Mouse (Mus musculus): Measurements from ENCODE around the gene Npy4r. TPM values are rescaled to one million over a fixed set of nuclear protein-coding genes. Genes with fewer than 3 reads are reported as not detected.
A peak's percentile ranks its signal among the peaks of the same experiment; 100 is the strongest.

The Npy4r gene
- total RNA-seq (2015) (not detected in 2 replicates), total RNA-seq (2017) (not detected in 2 replicates)

DNA sequence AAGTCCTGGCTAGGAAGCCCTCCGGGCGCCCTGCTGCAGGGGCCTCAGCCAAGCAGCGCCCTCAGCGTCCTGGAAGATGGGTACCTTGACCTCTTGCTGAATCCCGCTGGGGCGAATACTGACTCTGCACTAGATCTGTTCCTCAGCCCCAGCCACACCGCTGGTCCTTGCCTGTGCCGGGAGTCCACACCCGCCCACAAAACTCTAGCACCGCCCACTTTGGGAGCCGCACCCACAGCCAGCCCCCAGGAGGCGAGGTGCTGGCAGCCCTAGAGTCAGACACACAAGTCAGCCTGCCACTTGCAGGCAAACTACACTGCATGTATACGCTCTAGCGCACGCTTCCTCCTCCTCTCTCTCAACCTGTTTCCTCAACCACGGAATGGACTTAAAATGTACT lies at the start of gene Npy4r:
Gene Npy4r, minus strand, starts transcription at position 148 of the 400 bp plus-strand sequence.
- ATAC-seq (ENCODE audit: poor library complexity, severe bottlenecking) = peak; percentile 33

DNA sequence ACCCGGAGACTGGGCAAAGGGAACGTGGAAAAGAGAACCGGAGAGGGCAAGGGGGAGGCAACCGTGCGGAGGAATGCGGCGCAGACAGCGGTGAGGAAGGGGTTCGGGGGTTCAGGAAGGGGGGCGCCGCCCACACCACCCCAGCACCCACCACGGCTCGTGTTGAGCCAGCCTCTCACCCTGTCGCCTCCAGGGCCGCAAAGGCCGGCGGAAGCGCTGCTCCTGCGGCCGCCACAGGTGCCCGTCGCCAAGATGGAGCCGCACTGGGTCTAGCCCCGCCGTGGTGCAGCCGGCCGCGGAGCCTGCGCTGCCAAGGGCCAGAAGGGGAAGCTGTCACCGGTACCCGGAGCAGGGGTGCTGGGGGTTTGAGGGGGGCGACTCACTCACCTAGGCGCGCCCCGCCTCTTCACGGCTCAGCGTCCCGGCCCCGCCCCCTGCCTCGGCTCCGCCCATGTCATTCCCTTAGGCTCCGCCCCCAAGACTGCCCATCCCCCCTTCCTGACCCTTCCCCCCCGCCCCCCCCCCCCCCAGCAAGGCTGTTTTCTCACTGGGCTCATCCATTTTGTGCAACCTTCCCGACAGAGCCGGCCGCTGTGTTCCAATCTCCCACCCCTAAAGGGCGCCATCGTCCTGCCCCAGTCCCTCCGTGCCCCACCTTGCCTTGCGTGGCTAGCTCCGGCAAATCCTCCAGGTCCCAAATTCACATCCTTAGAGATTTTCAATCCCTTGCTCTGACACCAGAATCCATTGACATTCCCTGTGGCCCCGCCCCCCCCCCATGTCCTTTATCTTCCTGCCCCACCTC lies 49.1 kb upstream of the Npy4r start, which contains the start of gene Gprin2:
Gene Gprin2, minus strand, starts transcription at position 423 of the 805 bp plus-strand sequence.
- peak; percentile 49; the same call in 1 of the 2 replicates for ATAC-seq (ENCODE audit: poor library complexity, severe bottlenecking)

DNA sequence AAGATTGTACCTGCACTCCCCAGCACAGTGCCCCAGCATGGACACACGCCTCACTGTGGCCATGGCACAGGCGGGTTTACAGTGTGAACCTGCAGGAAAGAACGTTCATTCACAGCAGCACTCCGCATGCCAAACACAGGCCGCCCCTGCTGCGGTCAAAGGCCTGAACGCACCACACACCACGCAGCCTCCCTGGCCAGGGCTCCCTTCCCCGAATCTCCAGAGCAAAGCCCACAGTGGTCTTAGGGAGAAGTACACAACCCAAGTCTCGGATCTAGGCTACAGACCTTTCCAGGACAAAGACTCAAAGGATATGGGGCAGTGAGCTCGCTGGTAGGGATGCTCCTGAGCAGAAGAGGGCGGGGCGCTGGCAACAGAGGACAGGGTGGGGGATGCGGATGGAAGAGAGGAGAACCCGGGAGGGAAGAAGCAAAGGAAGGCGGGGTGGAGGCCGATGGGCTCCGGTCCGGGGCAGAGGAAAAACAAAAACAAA lies 48.5 kb upstream of the Npy4r start:
- no peak for ATAC-seq (ENCODE audit: poor library complexity, severe bottlenecking)

DNA sequence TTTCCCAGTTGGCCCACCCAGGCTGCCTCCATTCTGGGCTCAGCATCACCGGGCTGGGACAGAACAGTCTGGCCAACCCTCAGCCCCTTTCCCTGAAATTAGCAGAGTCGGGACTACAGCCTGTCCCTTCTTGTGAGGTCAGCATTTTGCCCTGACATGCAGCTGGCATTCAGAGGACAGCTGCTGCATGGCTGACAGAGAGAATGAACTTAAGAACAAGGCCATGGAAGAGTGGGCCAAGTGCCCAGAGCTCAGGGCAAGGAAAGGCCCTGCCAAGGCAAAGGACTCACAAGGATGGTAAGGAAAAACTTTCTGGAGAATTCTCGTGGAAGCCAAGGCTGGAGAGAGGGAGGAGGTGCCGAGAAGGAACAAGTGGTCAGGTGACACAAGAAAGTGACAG lies 44.4 kb upstream of the Npy4r start:
- ATAC-seq (ENCODE audit: poor library complexity, severe bottlenecking) = no peak

DNA sequence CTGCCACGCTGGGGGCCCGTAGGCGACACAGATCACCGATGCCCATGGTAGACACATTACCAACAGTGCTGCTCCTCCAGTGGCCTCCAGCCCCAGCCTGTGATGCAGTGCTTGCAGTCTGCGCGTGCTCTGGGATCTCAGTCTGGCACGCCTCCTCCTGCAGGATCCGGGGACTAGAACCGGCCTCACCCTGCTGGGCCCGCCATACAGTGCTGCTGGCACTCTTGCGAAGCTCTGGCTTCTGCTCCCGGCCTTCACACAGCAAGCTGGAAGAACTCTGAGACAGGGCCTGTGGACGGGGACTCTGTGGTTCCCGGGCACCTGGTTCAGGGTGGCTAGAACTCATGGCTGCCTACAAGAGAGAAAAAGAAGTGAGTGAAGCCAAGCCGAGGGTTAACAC lies 43.2 kb upstream of the Npy4r start:
- ATAC-seq (ENCODE audit: poor library complexity, severe bottlenecking) = no peak

DNA sequence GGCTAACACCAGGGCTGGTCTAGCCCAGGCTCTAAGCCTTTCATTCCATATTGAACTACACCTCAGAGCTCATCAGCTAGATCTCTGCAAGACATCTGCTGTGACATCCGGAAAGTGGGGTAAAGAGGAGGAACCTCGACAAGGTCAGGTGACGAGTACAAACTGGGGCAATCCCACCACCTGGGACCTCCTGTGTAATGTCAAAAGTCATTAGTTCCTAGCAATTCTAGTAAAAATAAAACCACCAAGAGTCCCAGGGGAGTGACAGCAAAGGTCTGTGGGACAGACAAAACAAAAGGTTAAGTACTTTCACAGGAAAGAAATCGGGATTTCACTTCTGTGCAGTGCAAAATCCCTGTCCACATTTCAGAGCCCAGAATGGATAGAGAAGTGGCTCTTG lies 41.6 kb upstream of the Npy4r start:
- no peak for ATAC-seq (ENCODE audit: poor library complexity, severe bottlenecking)

DNA sequence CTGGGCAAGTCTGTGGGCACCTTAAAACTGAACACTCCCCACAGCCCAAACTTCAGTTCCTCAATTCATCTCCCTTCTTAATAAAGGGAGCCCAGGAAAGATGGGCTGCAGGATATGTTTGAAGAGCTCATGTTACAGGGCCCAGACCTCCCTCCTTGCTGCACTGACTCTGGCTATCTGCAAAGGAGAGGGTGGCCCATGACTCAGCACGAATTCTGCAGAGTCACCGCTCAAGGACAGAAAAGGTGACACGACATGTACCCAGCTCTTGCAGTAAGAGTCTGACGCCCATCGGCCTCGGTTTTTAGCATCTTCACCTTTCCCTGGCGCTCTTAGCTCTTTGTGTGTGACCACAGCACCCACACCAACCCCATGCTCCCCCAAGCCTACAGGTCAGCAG lies 38.1 kb upstream of the Npy4r start:
- ATAC-seq (ENCODE audit: poor library complexity, severe bottlenecking) = no peak

DNA sequence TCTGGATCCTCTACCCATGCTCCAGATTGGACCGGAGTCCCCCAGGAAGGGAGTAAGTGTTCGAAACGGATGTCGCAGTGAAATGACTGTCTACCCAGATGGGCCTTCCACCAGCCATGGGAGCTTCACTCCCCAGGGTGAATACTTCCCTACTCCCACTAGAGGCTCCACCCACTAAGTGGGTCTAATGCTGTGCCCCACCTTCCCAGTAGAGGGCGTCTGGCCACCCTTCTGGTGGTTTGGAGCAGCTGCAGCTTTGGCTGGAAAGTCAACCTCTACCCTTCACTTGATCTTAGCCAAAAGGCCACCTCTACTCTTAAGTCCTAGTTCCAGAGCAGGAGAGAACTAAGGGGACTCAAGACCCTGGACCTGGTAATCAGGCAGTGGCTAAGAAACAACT lies 36.3 kb upstream of the Npy4r start:
- peak; percentile 66 for ATAC-seq (ENCODE audit: poor library complexity, severe bottlenecking)

DNA sequence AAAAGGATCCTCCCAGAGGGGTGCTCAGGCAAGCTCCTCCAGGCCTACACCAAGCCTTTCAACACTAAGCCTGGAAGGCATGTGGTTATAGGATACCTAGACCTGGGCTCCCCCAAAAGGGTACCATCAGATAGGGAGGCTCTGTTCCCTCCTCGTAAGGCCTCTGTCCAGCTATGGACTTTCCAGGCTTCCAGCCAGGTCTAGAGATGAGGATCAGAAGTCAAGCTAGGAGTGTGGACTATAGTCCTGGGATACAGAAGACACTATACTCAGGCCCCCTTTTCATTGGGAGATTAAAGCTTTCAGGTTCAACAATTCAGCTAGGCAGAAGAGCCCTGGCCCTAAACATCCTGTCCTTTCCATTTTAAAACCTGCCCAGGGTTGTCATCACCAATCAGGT lies 30.8 kb upstream of the Npy4r start:
- ATAC-seq (ENCODE audit: poor library complexity, severe bottlenecking) = no peak

DNA sequence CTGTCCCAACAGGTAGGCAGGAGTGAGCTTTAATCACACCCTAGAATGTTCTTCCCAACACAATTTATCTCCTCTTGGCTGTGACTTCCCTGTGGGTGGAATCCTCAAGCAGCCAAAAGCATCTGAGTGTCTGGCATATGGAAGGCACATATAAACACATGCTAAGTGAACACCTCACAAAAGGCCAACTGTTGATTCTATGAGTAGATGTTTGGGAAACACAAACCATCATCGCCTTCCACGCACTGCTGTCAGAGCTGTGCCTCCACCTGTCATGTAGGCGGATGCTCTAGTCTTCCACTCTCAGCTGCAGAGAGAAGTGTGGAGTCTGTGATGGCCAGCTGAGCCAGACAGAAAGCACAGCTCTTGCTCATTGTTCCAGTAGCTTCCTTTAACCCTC lies 27.1 kb upstream of the Npy4r start:
- no peak for ATAC-seq (ENCODE audit: poor library complexity, severe bottlenecking)

DNA sequence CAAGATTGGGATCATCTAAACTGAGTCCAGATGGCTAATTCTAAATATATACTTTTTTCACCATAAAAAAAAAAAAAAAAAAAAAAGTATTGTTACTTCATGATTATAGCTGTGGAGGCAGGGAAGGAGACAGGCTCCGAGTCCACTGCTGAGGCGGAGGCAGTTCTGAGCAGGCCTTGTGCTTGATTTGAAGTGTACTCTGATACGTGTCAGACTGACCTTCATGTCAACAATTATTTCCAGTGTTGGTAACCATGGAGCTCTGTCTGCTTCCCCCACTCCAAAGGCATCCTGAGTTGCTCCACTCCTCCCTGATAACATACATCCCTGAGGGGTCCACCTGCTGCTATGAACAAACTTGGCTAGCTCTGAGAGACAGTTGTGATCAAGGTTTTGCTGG lies 18.8 kb upstream of the Npy4r start:
- no peak for ATAC-seq (ENCODE audit: poor library complexity, severe bottlenecking)

DNA sequence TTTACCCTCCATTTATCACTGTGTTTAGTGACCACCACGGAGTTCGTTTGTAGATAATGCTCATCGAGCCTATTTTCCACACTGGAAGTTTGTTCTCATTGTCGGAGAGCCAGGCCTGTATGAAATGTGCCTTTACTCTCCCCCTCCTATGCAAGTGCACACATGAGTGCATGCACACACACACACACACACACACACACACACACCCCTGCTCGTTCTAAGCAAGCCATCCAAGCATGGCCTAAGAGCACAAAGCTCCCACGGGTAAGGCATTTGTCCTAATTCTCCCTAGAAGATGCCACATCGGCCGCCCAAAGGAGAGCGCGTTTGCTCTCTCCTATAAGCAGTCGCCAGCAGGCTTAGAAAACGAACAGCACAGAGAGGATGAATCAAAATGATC lies 3.5 kb upstream of the Npy4r start:
- ATAC-seq (ENCODE audit: poor library complexity, severe bottlenecking) = no peak

DNA sequence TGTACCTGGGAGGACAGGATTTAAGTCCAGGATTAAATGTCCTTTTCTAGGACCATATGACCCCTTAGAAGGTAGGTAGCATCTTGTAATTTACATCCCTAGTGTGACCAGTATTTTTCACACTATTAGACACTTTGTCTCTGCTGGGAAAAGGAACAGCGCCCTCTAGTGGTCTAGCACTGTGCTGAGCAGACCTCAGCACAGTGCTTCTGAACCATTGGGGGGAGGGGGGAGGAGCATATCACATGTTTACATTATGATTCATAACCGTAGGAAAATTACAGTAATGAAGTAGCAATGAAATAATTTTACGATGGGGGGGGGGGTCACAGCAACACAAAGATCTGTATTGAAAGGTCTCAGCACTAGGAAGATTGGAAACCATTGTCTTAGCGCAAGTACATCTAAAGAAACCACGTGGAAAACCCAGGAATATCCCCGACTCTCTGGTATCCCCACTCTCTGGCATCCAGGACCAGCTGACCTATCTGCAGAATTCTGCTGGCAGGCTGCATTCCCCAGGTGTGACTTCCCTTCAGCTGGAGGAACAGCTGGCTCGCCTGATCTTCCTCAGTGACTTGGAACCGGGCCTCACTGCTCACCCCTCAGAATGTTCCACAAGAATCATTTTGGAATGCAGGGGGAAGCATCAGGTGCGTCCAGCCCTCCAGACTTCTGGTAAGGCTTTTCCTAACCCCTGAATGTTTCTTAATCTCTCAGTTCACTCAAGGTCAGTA lies 2.5 kb upstream of the Npy4r start:
- ATAC-seq (ENCODE audit: poor library complexity, severe bottlenecking) = no peak

DNA sequence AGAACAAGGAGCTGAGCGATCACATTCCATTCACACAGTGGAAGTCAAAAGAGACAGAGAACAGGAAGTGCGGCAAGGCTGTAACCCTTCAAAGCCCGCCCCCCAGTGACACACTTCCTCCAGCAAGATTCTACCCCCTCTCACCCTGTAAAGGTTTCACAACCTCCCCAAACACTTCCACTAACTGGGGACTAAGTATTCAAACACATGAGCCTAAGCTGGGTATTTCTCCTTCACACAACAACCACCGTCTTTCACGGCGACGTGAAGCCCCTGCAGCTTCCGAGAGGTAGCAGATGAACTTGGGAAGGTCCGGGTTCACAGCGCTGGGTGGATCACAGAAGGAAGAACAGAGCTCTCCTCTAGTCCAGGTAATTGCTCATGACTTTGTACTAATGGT lies 9.4 kb downstream of the Npy4r start:
- no peak for ATAC-seq (ENCODE audit: poor library complexity, severe bottlenecking)

DNA sequence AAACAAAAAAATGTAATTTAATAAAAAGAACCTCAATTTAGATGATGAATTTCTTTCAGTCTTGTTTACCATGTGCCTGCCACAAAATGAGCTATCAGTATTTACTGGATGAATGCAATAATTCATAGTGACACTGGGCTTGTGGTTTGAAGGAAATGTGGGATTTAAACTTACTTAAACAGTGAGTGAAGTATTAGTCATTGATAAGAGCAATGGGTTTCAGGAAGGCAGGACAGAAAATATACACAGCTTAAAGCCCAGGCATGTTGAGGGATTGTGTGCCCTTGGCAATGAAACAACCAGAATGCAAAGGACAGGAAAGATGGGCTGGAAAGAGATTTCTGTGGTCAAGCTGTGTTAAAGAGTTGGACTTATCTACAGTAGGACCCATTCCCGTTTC lies 10.0 kb downstream of the Npy4r start:
- ATAC-seq (ENCODE audit: poor library complexity, severe bottlenecking) = no peak

DNA sequence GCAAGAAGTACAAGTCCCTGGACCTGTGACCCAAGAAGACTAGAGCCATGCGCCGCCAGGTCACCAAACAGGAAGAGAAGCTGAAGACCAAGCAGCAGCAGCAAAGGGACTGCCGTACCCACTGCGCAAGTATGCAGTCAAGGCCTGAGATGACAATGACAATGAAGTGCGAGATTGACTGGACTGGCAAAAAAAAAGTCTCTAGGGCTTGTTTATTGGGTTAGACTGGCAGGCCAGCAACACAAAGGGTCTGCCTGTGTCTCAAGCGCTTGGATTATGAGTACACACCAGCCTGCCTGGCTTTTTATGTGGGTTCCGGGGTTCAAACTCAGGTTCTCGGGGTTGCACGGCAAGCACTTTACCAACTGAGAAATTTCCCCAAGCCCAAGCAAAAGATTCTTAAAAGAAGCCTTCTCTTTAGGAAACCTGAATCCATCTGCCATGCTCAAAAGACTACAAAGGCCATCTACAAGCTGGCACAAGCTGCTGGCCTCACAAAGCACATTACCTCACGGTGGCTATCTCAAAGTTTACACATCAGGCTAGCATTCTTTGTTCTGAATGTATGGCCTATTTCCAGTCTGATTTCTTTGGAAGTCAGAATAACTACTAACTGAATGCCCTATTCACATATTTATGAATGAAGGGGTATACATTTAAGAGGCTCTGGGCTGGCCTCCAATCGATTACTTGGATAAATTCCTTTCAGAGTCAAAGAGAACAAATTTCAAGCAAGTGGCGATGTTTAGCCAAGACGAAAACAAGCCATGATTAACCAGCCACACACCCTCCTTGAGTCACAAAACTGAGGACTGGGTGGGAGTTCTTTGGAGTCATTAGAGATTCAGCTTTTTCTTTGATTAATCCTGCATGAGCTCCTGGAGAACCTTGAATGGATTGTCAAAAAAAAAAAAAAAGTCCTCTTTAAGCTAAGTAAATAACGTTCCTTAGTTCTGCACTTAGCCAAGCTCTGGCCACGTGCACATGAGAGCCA lies 12.3 kb downstream of the Npy4r start:
- ATAC-seq (ENCODE audit: poor library complexity, severe bottlenecking) = no peak

DNA sequence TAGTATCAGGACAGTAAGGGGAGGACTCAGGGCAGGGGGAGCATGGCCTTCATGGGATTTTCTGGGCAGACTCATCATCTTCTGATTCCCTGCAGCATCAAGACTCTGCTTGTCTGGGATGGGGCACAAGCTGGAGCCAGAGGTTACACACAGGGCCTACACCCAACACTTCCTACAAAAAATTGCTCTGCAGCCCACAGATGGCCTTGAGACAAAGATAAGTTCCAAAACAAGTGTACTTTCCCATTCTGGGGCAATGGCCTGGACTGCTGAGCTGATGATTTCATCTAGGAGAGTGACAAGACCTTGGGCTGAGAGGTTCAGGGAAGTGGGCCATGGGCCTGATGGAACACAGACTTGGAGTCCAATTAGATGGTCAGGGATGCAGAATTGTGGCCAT lies 16.9 kb downstream of the Npy4r start:
- ATAC-seq (ENCODE audit: poor library complexity, severe bottlenecking) = no peak

DNA sequence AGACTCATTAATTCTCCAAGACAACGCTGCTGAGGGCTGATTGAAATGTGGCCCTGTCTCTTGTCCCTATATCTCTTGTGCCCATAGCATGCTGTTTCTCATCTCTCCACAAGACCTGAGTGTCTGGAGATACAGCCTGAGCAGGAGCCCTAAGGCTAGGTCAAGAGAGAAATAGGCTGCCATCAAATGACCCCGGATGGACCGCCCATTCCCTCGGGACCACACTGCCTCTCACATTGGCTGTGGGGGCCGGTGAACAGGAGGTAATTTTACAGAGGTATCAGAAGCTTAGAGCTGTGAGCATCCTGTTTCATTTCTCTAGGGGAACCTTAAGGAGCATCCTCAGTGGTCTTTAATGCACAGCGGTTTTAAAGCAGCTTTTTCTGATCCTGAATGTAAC lies 21.1 kb downstream of the Npy4r start:
- ATAC-seq (ENCODE audit: poor library complexity, severe bottlenecking) = no peak

DNA sequence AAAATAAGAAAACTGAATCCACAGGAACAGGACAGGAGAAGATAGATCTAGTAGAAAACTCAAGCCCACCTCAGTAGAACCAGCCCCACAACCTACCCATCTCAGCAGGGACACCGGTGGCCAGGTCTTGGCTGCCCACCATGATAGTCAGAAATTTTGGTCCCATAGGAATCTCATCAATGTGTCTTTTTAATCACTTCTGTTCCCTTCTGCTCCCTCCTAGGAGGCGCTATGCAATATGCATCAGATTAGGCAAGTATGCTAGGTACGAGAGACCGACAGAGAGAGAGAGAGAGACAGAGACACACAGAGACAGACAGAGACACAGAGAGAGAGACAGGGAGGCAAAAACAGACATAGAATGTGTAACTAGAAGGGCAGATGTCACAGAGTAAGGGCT lies 30.6 kb downstream of the Npy4r start:
- ATAC-seq (ENCODE audit: poor library complexity, severe bottlenecking) = no peak

DNA sequence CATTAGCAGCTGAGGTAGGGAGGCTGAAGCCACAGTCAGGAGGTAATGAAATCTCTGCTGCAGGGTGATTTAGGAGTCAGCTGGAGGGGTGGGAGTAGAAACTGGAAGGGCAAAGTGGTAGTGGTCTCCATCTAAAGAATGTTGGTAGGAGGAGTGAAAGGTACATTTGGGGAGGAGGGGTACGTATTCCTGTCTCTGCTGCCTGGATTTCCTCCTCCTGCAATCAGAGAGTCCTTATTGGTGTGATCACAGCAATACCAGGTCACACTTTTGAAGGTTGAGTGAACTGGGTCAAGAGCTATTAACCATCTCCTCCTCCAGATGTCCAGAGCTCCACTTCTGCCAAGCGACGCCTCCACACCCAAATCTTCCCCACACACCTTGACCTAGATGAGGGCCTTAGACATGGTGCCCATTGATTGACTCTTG lies 31.4 kb downstream of the Npy4r start:
- no peak for ATAC-seq (ENCODE audit: poor library complexity, severe bottlenecking)
